Mouse (Mus musculus): ENCODE measurements around the gene Tmem89. TPM values are rescaled to one million over a fixed set of nuclear protein-coding genes. Genes with fewer than 3 reads are reported as not detected.

The Tmem89 gene
- total RNA-seq, 2 experiments from 2014 or later, result 0.08 to 0.35 TPM

Other genes starting within 250 kb of the Tmem89 start
- 20.0 and 21.9 TPM in 2 replicates for gene Prkar2a, start 225.3 kb upstream of the Tmem89 start, total RNA-seq (2015)
- gene Prkar2a, start 225.3 kb upstream of the Tmem89 start, total RNA-seq (2017), result 17.4 and 29.2 TPM in 2 replicates
- gene Ip6k2, start 130.8 kb upstream of the Tmem89 start, total RNA-seq (2015), result 12.9 and 21.1 TPM in 2 replicates
- gene Ip6k2, start 130.8 kb upstream of the Tmem89 start, total RNA-seq (2017), result 40.9 and 50.6 TPM in 2 replicates
- gene Nckipsd, start 106.3 kb upstream of the Tmem89 start, total RNA-seq (2015), result 8.4 and 8.7 TPM in 2 replicates
- 5.0 and 5.5 TPM in 2 replicates for gene Nckipsd, start 106.3 kb upstream of the Tmem89 start, total RNA-seq (2017)
- gene Celsr3, start 88.3 kb upstream of the Tmem89 start, total RNA-seq (2015), result 4.5 and 5.4 TPM in 2 replicates
- 1.5 and 2.5 TPM in 2 replicates for gene Celsr3, start 88.3 kb upstream of the Tmem89 start, total RNA-seq (2017)
- 7.2 and 11.7 TPM in 2 replicates for gene Slc26a6, start 61.3 kb upstream of the Tmem89 start, total RNA-seq (2015)
- gene Slc26a6, start 61.3 kb upstream of the Tmem89 start, total RNA-seq (2017), result 3.0 and 4.7 TPM in 2 replicates
- 144 and 157 TPM in 2 replicates for gene Uqcrc1, start 22.0 kb downstream of the Tmem89 start, total RNA-seq (2015)
- 256 and 338 TPM in 2 replicates for gene Uqcrc1, start 22.0 kb downstream of the Tmem89 start, total RNA-seq (2017)
- gene Col7a1, start 39.0 kb downstream of the Tmem89 start, total RNA-seq (2015), result 0.02 and 0.12 TPM in 2 replicates
- 0.12 and 1.3 TPM in 2 replicates for gene Col7a1, start 39.0 kb downstream of the Tmem89 start, total RNA-seq (2017)
- not detected in 2 replicates for gene Ucn2, start 71.4 kb downstream of the Tmem89 start, total RNA-seq (2015)
- not detected in 2 replicates for gene Ucn2, start 71.4 kb downstream of the Tmem89 start, total RNA-seq (2017)
- gene Pfkfb4, start 77.2 kb downstream of the Tmem89 start, total RNA-seq (2015), result 3.9 and 5.9 TPM in 2 replicates
- 12.8 and 13.5 TPM in 2 replicates for gene Pfkfb4, start 77.2 kb downstream of the Tmem89 start, total RNA-seq (2017)
- 19.7 and 20.5 TPM in 2 replicates for gene Shisa5, start 123.9 kb downstream of the Tmem89 start, total RNA-seq (2015)
- 74.8 and 94.4 TPM in 2 replicates for gene Shisa5, start 123.9 kb downstream of the Tmem89 start, total RNA-seq (2017)
- 22.4 and 24.1 TPM in 2 replicates for gene Trex1, start 145.1 kb downstream of the Tmem89 start, total RNA-seq (2015)
- gene Trex1, start 145.1 kb downstream of the Tmem89 start, total RNA-seq (2017), result 12.3 and 15.6 TPM in 2 replicates
- gene Atrip, start 159.5 kb downstream of the Tmem89 start, total RNA-seq (2015), result 13.3 and 17.6 TPM in 2 replicates
- gene Atrip, start 159.5 kb downstream of the Tmem89 start, total RNA-seq (2017), result 15.3 and 20.1 TPM in 2 replicates
- gene Ccdc51, start 167.9 kb downstream of the Tmem89 start, total RNA-seq (2015), result 5.8 and 8.6 TPM in 2 replicates
- gene Ccdc51, start 167.9 kb downstream of the Tmem89 start, total RNA-seq (2017), result 14.6 and 15.2 TPM in 2 replicates
- 411 and 433 TPM in 2 replicates for gene Tma7, start 168.0 kb downstream of the Tmem89 start, total RNA-seq (2015)
- 121 and 130 TPM in 2 replicates for gene Tma7, start 168.0 kb downstream of the Tmem89 start, total RNA-seq (2017)
- gene Plxnb1, start 180.8 kb downstream of the Tmem89 start, total RNA-seq (2015), result not detected in 2 replicates
- not detected in 2 replicates for gene Plxnb1, start 180.8 kb downstream of the Tmem89 start, total RNA-seq (2017)
- gene Fbxw21, start 247.4 kb downstream of the Tmem89 start, total RNA-seq (2015), result not detected in 2 replicates
- not detected in 2 replicates for gene Fbxw21, start 247.4 kb downstream of the Tmem89 start, total RNA-seq (2017)

Data from megakaryocyte progenitor cell, adult 5-6 weeks (primary cell).